Mouse (Mus musculus) midbrain, embryonic 11.5 days (tissue): Measurements from ENCODE around the gene Atrx. TPM values are rescaled to one million over a fixed set of nuclear protein-coding genes. Genes with fewer than 3 reads are reported as not detected.

Experiments
- ATAC-seq: fragments of 200-750 bp; cut with Nextera tagmentation; 2 replicates; pipeline ENCODE4 v1.8.0; 2017; ENCODE audit warnings: moderate TSS enrichment, moderate library complexity; ENCODE audit not compliant: low FRiP score
- DNase-seq: peaks from one replicate; pipeline ENCODE4 v3.0.0; 2015; ENCODE audit warnings: low spot score; ENCODE audit errors: missing footprints
- H3K27ac ChIP-seq: fragments of 300-500 bp; sonication (generic); 2 replicates; pipeline ENCODE4 v1.5.1; 2014; ENCODE audit warnings: low read depth, low read length
- H3K27me3 ChIP-seq: fragments of 300-500 bp; sonication (generic); 2 replicates; pipeline ENCODE4 v1.6.1; 2014; ENCODE audit warnings: mild to moderate bottlenecking, low read length, moderate library complexity, mixed read lengths; ENCODE audit not compliant: control insufficient read depth, insufficient read depth
- H3K36me3 ChIP-seq: fragments of 300-500 bp; sonication (generic); 2 replicates; pipeline ENCODE4 v1.6.1; 2014; ENCODE audit warnings: mild to moderate bottlenecking, low read length, moderate library complexity, mixed read lengths; ENCODE audit not compliant: control insufficient read depth, insufficient read depth
- H3K4me1 ChIP-seq: fragments of 300-500 bp; sonication (generic); 2 replicates; pipeline ENCODE4 v1.6.1; 2014; ENCODE audit warnings: low read length; ENCODE audit not compliant: control insufficient read depth, insufficient read depth
- H3K4me2 ChIP-seq: fragments of 300-500 bp; sonication (generic); 2 replicates; pipeline ENCODE4 v1.6.1; 2014; ENCODE audit warnings: mild to moderate bottlenecking, moderate library complexity
- H3K4me3 ChIP-seq: fragments of 300-500 bp; sonication (generic); 2 replicates; pipeline ENCODE4 v1.5.1; 2014; ENCODE audit warnings: low read depth, low read length
- H3K9ac ChIP-seq: fragments of 300-500 bp; sonication (generic); 2 replicates; pipeline ENCODE4 v1.6.1; 2014; ENCODE audit warnings: low read length
- H3K9me3 ChIP-seq: fragments of 300-500 bp; sonication (generic); 2 replicates; pipeline ENCODE4 v1.6.1; 2016; ENCODE audit warnings: low read length; ENCODE audit not compliant: control insufficient read depth
- WGBS: fragments of 180-500 bp; shearing (Covaris S2); extraction: QIAGEN DNeasy Blood & Tissue Kit; methylation state at CpG from one replicate; pipeline ENCODE4 v1.1.7; 2014; 5-methylcytosine and 5-hydroxymethylcytosine counted together
- polyA plus RNA-seq: library from polyadenylated mRNA; unstranded; fragments of >200 nt; fragmentation: Nextera tagmentation; extraction: Ambion mirVana; gene quantifications from 2 replicates; pipeline ENCODE4 v1.2.1, GENCODE M21; 2014

Gene Atrx
- polyA plus RNA-seq, 1 experiment from 2014 or later = 196 TPM

GRCm38 (mm10) chrX:105886921-105887320, 42.3 kb downstream of the Atrx start:
- H3K27ac ChIP-seq = no peak overlapping the region
- no peaks in the 10 kb centered on the region for H3K27me3 ChIP-seq
- H3K9me3 ChIP-seq = no peaks in the 10 kb centered on the region
- no peak overlapping the region for H3K4me2 ChIP-seq
- H3K9ac ChIP-seq = no peak overlapping the region
- no peaks in the 10 kb centered on the region for H3K36me3 ChIP-seq
- no peaks in the 10 kb centered on the region for H3K4me1 ChIP-seq
- ATAC-seq (no peak), DNase-seq (no peak)
- no peak overlapping the region for H3K4me3 ChIP-seq
- 86% methylated on average over 2 of the region's 2 CpGs for WGBS

DNA sequence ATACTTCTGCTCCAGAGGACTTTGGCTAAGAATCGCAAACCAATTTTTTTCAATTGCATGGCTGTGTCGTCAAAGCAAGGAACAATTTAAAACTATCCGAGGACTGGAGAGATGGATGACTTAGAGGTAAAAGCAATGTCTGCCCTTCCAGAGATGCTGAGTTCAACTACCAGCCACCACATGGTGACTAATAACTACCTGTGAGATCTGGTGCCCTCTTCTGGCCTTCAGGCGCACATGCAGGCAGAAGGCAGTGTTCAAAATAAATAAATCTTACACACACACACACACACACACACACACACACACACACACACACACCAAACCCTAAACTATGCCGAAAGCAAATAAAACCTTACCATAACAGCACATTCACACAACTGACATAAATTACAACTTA, 64.8 kb downstream of the Atrx start:
- no peak for DNase-seq
- H3K9me3 ChIP-seq = no peaks in the 10 kb centered on the region
- no peak for ATAC-seq
- no peak overlapping the region for H3K9ac ChIP-seq
- no peaks in the 10 kb centered on the region for H3K27me3 ChIP-seq
- 86% methylated on average over 5 of the region's 5 CpGs for WGBS
- no peaks in the 10 kb centered on the region for H3K36me3 ChIP-seq
- no peaks in the 10 kb centered on the region for H3K4me1 ChIP-seq
- no peak overlapping the region for H3K4me3 ChIP-seq
- H3K4me2 ChIP-seq = no peak overlapping the region
- no peak overlapping the region for H3K27ac ChIP-seq

GRCm38 (mm10) chrX:105824462-105824861, 104.7 kb downstream of the Atrx start:
- H3K27ac ChIP-seq = no peak overlapping the region
- peaks cover 2% of the 10 kb centered on the region; the same call in 1 of the 2 replicates for H3K27me3 ChIP-seq
- H3K4me1 ChIP-seq = no peaks in the 10 kb centered on the region
- H3K36me3 ChIP-seq = no peaks in the 10 kb centered on the region
- no peak for DNase-seq
- H3K4me3 ChIP-seq = no peak overlapping the region
- H3K9me3 ChIP-seq = no peaks in the 10 kb centered on the region
- WGBS = 92% methylated on average over 5 of the region's 5 CpGs
- H3K9ac ChIP-seq = no peak overlapping the region
- ATAC-seq = no peak
- no peak overlapping the region for H3K4me2 ChIP-seq

DNA sequence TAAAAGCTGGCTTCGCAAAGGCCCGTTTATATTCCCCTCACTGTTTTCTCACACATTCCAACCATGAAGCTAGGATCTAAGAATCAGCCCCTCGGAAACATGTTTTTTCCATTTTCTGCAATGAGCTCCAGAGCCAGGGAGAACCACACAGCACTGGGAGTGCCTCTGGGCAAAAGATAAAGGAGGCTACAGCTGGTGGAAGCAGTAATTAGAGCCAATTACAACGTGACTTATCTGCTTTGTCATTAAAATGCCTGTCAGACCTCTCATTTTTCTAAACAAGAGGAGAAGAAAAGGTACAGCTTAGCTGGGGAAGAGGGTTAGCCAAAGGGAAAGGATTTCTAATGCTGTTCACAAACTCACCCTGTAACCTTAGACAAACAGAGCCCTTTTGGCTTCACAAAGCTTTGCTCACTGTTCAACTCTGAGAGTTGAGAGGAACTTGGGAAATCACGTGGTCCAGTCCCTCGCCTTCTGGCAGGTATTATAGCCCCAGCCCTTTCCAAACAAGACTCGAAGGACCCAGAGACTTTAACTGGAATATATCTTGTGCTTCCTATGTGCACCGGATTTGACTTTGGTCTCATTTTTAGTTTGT, 134.3 kb downstream of the Atrx start:
- Histone ChIP-seq H3K9ac (no peak overlapping the region), H3K4me1 (no peaks in the 10 kb centered on the region), H3K9me3 (no peaks in the 10 kb centered on the region), H3K4me2 (no peak overlapping the region), H3K27ac (no peak overlapping the region), H3K4me3 (no peak overlapping the region), H3K36me3 (no peaks in the 10 kb centered on the region), H3K27me3 (no peaks in the 10 kb centered on the region; the same call in 1 of the 2 replicates)
- ATAC-seq (peak; percentile 52), DNase-seq (no peak)
- WGBS = 59% methylated on average over 8 of the region's 8 CpGs

GRCm38 (mm10) chrX:105773281-105773680, 155.9 kb downstream of the Atrx start:
- Histone ChIP-seq H3K27ac (no peak overlapping the region), H3K36me3 (no peaks in the 10 kb centered on the region), H3K4me2 (no peak overlapping the region), H3K4me3 (no peak overlapping the region), H3K4me1 (no peaks in the 10 kb centered on the region), H3K9ac (no peak overlapping the region), H3K9me3 (no peaks in the 10 kb centered on the region), H3K27me3 (no peaks in the 10 kb centered on the region)
- ATAC-seq (no peak), DNase-seq (no peak)
- 88% methylated on average over 5 of the region's 5 CpGs for WGBS

- H3K4me2 ChIP-seq = no peak overlapping the region
- H3K27ac ChIP-seq = no peak overlapping the region
- peaks cover 38% of the 10 kb centered on the region for H3K27me3 ChIP-seq
- DNase-seq = no peak
- H3K4me1 ChIP-seq = no peaks in the 10 kb centered on the region; the same call in 1 of the 2 replicates
- H3K36me3 ChIP-seq = no peaks in the 10 kb centered on the region
- no peak overlapping the region for H3K9ac ChIP-seq
- ATAC-seq = no peak
- WGBS = 74% methylated on average over 3 of the region's 3 CpGs
- H3K9me3 ChIP-seq = no peaks in the 10 kb centered on the region
- no peak overlapping the region for H3K4me3 ChIP-seq
These were observed 161.3 kb downstream of the Atrx start for GRCm38 (mm10) chrX:105767932-105768331.

DNA sequence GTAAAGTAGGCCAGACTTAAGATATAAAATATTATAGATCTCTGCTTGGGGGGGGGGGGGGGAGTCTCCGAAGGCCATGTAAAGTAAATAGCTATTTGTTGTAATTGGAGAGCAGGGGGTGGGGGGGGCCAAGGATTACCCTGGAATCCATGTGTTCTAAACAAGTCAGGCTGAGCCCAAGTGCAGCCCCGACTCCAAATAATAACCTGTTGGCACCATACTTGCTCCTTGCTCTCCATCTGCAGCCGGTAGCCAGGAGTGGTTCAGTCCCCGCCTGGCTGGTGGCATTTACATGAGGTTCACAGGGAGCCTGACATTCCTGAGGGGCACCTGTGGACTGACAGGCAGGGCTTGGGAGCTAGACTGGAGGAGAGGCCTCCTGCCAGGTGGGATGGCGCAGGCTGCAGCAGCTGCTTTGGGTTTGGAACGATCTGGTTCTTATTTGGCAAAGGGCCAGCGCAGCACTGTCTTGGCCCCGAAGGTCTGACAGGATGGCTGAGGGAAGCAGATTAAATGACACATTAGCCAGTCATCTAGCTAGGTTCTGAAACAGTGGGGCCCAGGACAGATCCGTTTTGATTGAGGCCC, 161.9 kb downstream of the Atrx start:
- DNase-seq (peak; percentile 73), ATAC-seq (no peak)
- Histone ChIP-seq H3K36me3 (no peaks in the 10 kb centered on the region), H3K9ac (no peak overlapping the region), H3K9me3 (no peaks in the 10 kb centered on the region), H3K27me3 (peaks cover 44% of the 10 kb centered on the region), H3K27ac (no peak overlapping the region), H3K4me3 (no peak overlapping the region), H3K4me2 (no peak overlapping the region), H3K4me1 (no peaks in the 10 kb centered on the region; the same call in 1 of the 2 replicates)
- 34% methylated on average over 9 of the region's 9 CpGs for WGBS

GRCm38 (mm10) chrX:105766013-105766412, 163.2 kb downstream of the Atrx start:
- Histone ChIP-seq H3K9ac (no peak overlapping the region), H3K9me3 (no peaks in the 10 kb centered on the region), H3K4me3 (no peak overlapping the region), H3K4me2 (no peak overlapping the region), H3K4me1 (no peaks in the 10 kb centered on the region; the same call in 1 of the 2 replicates), H3K27ac (no peak overlapping the region), H3K27me3 (peaks cover 44% of the 10 kb centered on the region), H3K36me3 (no peaks in the 10 kb centered on the region)
- no peak for ATAC-seq
- 39% methylated on average over 6 of the region's 6 CpGs for WGBS
- peak; percentile 72 for DNase-seq

DNA sequence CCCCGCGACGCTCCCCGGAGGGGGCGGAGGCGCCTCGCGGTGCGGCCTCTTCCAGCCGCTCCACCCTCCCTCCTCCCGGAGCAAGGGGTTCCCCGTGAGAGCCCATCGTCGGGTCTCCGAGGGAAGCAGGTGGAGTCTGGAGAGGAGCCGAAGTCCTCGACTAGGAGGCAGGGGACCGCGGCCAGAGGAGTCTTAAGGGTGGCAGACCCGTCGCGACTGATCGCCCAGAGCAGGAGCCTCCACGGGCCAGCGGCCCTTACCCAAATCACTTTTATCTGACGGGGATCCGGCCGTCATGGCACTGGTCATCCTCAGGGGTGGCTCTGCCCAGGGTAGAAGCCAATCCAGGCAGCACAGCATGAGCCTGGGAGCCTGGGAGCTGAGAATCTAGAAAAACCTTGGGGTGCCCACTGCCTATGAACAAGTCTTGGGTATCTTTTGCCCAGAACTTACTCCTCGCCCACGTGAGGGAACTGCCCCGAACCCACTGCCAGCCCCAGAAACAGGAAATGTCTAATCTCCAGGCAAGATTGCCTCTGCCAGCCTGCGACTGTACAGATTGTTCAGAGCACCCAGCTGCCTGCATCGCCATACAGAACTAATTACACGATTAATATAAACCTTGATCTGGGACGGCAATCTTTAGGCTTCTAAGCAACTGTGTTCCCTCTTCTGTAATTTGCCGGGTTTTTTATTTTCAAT, 164.0 kb downstream of the Atrx start:
- Histone ChIP-seq H3K4me1 (no peaks in the 10 kb centered on the region; the same call in 1 of the 2 replicates), H3K27ac (no peak overlapping the region), H3K36me3 (no peaks in the 10 kb centered on the region), H3K4me2 (peak overlapping the region; percentile 53), H3K9ac (no peak overlapping the region), H3K9me3 (no peaks in the 10 kb centered on the region), H3K27me3 (peaks cover 44% of the 10 kb centered on the region), H3K4me3 (peak overlapping the region; percentile 32)
- DNase-seq = peak; percentile 90
- WGBS = 20% methylated on average over 23 of the region's 36 CpGs
- ATAC-seq = peak; percentile 54
